Mouse (Mus musculus): ENCODE results near the gene Oscp1.

Oscp1 gene

DNA sequence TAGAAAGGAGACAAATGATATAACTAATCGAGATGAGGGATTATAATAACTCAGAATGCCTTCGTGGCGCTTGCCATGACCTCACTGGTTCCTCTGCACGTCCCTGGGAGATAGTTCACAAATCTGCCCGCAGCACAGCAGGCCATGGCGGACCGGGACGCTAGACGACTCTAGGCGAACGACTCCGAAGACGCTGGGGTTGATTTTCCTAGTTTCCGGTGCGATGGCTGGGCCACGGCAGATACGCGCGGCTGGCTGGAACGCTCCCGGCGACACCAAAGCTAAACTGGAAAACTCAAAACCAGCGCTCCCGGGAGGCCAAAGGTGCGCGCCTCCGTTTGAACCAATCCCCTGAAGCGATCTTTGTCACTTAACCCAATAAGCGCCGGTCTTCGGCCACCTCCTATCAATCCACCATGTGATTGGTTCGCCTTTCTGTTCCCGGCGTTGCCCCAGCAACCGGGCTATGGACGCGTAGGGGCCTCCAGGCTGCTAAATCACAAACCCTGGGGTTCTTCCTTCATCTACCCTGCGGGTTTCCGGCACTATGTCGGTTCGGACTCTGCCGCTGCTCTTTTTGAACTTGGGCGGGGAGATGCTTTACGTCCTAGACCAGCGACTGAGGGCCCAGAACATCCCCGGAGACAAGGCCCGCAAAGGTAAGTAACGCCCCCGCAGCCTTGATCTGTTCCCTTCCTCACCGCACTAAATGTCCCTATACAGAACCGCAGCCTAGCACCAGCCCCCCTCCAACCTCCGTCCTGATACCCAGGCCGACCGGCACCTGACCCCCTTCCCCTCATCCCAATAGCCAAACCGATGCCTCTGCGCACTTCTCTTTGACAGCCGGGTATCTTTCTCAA is at the start of gene Oscp1:
Gene Oscp1, plus strand, starts transcription at position 432 of the 863 bp plus-strand sequence.
- DNase-seq (ENCODE audit: low read depth, low spot score), result peak; percentile 90

DNA sequence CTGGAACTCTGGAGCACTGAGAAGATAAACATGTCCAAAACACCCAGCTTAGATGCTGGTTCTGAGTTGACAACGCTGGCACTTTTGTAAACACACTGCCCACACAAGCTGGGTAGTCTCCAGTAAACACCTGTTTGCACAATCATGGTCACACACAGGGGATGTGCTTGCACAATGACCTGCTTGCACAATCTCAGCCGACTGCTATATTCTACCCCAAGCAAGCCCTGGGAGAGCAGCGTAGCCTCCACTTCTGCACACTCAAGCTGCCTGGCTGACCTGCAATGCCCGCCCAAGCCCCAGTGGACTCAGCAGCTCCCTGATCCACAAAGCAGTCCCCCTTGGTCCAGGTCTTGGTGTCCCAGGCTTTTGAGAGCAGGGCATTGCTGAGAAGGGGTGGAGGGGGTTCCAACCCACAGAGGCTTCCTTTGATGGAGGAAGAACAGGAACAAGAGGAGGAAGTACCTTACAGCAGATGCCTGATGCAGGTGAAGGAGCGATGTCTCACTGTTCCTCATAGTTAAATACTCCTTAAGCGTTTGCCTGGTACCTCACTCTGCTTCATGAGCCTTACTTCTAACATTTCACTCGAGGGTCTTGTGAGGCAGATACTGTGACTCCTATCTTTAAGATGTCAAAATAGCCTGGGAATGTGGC is 40.6 kb upstream of the Oscp1 start:
- no peak for DNase-seq (ENCODE audit: low read depth, low spot score)

DNA sequence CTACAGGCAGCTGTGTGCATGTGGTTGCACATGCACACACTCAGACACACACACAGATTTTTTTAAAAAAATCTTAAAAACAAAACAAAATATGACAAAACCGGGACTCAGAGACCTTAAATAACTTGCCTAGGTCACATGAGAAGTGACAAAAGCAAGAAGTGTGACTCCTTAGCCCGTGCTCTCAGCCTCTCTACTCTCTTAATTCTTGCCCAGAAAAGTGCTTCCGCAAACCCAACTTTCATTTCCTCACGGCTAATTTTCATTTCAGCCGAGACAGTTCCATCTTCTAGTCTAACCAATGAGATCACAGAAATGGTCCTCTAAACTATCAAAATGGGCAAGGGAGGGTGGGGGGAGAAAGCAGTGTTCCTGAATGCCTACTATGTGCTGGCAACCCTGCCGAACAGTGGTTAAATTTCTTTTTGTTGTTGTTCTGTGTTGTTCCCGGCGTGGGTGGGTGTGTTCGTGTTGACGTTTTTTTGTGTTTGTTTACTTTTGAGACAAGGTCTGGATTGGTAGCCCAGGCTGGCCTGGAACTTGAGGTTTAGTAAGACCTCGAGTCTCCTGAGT is 39.3 kb upstream of the Oscp1 start:
- no peak for DNase-seq (ENCODE audit: low read depth, low spot score)

DNA sequence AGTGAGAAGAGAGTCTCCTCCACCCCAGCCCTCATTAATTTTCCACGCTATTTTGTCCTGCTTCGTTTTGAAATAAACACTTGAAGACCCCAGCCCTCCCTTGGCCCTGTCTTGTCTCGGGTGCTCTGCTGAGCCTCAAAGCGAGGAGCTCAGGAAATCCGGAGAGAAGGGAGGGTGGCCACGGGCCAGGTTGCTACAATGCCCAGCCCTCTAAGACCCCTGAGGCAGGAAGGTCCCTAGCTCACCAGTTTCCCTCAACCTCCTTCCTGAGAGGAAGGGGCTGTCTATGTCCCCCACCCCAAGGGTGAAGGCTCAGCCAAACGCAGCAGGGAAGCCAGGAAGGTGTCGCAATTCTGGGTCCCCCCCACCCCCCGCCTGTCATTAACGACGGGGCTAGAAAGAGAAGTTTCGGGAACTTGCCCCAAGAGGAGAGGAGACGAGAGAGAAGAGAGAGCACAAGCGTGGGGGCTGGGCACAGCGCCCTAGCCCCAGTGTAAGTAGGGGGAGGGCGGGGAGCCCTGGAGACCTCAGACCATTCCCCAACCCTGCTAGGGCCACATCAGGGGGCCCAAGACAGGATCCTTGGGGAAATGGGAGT is 34.0 kb upstream of the Oscp1 start, which contains the start of gene Csf3r:
Gene Csf3r, plus strand, starts transcription at position 248 of the 598 bp plus-strand sequence.
- no peak for DNase-seq (ENCODE audit: low read depth, low spot score)

DNA sequence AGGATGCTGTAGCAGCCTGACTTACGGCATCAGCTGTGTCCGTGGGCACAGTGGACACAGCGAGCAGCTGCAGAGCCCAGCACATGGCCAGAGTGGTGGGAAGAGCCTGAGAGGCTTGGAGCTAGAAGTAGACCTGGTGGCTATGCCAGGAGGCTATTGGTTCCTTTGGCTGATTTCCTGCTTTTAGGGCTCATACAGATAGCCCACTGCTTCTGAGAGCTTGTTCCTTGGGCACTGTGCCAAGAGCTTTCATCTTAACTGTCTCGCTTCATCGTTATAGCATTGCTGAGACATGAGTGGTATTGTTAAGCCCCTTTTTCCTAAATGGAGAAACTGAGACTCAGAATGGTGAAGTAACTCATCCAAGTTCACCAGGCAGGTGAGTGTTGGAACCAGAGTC is 32.6 kb upstream of the Oscp1 start:
- no peak for DNase-seq (ENCODE audit: low read depth, low spot score)

DNA sequence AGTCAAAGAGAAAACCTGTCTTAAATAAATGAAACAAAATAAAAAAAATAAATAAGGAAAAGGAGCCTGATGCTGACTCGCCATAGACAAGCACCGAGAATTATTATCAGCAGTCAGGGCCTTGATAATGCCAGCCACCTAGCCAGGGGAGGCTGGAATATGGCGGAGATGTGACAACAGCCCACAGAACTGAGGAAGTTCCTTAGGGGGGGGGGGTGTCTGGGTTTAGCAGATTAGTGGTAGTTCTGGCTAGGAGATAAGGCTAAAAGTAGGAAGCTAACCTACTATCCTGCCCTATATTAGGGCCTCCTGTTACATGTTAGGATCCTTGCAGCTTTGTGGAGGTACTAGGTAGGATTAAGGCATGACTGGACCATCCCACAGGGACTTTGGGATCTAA is 30.4 kb upstream of the Oscp1 start:
- no peak for DNase-seq (ENCODE audit: low read depth, low spot score)

DNA sequence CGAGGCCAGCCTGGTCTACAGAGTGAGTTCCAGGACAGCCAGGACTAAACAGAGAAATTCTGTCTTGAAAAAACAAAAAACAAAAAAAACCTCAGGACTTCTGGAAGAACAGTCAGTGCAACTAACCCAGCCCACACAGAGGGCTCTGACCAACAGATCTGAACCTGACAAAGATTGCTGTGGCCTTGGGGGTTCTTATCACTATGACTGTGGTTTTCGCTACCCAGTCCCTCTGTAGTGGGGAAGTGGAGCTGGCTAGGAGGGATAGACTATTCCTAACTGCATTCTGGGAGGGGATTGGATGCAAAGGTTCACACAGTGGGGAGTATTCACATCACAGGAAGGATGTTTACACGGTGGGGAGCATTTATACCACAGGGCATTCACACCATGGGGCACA is 29.3 kb upstream of the Oscp1 start:
- DNase-seq (ENCODE audit: low read depth, low spot score), result no peak

DNA sequence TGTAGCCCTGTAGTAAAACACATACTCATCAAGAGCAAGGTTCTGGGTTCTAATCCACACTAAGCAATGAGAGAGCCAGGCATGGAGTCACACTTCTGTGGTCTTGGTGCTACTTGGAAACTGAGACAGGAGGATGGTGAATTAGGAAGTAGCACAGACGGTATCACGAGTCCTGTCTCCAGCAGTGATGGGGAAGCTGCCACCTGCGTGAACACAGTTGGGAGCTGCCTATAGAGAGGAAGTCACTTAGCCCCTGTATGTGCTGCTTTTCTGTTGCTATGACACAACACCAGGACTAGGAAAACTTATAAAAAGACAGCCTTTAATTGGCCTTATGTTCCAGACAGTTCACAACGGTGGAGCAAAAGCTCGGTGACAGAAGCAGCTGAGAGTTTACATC is 27.7 kb upstream of the Oscp1 start:
- DNase-seq (ENCODE audit: low read depth, low spot score), result no peak

DNA sequence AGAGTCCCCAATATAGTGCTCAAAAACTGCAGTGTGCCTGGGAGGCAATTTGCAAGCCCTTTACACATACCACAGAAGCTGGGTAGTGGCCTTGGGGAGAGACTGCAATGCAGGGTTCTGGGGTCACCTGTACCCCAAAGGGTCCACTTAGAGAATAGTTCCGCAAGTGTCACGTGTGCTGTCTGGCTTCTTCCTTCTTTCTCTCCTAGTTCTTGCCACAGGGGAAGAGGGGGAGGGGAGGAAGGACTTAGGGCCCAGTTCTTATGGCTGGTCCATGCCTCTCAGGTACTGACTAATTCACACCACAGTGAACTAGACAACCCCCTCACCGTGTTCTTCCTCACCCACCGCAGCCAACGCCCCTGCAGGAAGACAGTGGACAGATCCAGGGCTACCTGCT is 23.0 kb upstream of the Oscp1 start:
- DNase-seq (ENCODE audit: low read depth, low spot score), result no peak

DNA sequence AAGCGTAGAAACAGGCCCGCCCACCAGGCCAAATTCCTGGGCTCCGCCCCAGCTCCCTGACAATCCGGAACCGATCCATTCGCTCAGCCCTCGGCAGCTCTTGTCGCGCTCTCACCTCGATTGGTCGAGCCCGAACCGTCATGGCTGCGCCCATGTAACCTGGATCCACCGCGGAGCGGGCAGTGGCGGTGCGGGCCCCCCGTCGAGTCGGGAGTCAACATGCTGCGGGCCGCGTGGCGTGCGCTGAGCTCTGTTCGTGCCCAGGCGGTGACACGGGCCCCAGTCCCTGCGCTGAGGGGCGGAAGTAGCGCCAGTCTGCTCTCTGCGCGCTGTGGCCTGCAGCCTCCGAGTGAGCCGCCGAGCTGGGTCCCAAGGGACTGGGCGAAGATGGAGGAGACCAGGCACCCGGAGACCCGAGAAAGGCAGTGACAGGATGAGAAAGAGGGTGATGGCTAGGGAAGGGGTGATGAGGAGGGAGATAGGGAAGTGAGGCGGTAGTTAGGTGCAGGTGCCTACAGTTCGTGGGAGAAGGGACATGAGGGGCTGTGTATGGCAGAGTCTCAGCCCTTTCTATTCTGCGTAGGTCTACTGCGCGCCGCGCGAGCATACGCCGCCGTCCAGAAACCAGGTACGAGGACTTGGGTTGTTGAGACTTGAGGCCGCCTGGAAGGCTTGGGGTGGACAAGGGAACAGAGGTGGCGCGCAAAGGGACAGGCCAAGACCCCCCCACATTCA is 11.3 kb upstream of the Oscp1 start, which contains the start of gene Mrps15:
Gene Mrps15, plus strand, starts transcription at position 75 of the 735 bp plus-strand sequence.
- DNase-seq (ENCODE audit: low read depth, low spot score), result peak; percentile 80

DNA sequence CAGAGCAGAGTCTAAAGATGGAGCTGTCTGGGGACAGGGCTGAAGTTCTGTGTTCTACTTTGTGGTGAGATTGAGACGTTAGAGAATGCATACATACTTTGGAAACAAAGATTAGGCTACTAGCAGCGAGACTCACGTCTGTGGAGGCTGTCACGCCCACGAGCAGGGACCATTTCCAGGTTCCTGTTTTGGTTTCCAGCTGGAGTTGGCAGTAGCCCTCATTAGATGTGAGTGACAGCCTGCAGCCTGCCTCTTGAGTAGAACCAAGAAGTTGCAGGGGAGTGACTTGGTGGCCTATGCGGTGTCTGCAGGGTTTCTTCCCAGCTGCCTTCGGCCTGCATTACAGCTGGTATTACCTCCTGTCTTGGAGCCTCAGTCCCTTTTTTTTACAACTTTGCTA is 6.7 kb upstream of the Oscp1 start:
- DNase-seq (ENCODE audit: low read depth, low spot score), result no peak

DNA sequence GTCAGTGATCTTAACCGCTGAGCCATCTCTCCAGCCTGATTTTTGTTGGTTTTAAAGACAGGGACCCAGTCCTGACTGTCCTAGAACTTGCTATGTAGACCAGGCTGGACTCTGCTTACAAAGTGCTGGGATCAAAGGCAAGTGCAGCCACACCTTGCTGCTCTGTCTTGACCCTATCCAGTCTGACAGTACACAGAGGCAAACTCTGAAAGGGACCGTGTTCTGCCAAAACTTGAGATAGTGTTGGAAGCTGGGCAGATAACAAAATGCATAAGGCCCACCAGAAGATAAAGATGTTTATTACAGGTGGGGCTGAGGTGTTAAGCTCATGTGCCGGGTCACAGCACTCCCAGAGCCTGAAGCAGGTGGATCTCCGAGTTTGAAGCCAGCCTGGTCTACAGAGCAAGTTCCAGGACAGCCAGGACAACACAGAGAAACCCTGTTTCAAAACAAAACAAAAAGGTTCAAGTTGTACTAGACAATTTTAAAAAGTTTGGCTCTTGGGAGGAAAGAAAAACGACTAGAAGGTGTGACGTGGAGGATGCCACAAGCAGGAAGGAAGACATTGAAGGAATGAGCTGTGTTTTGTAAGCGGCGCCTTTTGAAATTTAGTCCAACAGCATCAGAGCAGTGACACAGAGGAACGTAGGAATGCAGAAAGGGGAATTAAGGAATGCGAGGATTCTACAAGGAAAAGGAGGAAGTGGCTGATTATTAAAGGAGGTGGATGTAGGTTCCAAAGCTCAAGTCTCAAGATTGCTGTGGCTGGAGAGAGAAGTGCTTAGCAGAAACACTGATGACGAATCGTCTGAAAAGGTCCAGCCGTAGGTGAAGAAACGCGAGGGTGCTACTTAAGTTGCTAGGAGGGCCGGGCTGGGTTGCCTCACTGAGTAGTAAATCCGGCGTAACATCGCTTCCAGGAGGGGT is 895 bp upstream of the Oscp1 start:
- peak; percentile 11 for DNase-seq (ENCODE audit: low read depth, low spot score)

DNA sequence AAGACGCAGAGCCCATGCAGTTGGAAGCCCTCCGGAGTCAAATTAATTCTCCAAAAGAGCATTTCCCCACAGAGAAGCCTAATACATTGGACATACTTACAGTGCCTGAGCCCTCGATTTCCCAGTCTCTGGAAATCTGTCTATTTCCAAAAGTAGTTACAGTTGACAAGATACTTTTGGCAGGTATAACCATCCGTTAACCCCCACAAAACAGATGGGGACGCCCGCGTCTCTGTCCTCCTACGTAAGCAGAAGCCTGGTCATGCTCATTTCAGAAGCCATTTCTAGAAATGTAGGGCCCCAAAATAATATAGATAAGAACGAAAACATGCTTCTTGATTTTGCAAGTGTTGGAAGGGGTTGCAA is 615 bp downstream of the Oscp1 start:
- no peak for DNase-seq (ENCODE audit: low read depth, low spot score)

DNA sequence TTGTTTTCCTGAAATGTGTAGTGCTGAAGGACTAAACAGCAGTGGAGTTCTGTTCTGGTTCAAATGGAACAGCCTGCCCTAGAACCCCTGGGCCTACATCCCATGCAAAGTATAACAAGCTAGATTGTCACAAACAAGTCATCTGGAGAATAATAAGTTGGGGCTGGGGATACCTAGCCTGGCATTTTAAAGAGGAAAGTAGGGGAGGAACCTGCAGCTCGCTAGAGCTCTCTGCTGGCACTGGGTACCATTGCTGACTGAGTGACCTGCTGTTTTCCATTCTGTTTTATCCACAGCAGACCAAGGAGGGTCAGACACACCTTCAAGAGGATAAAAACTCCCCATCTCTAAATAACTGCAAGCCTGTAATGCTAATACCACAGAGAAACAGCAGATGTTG is 4.5 kb downstream of the Oscp1 start:
- no peak for DNase-seq (ENCODE audit: low read depth, low spot score)

DNA sequence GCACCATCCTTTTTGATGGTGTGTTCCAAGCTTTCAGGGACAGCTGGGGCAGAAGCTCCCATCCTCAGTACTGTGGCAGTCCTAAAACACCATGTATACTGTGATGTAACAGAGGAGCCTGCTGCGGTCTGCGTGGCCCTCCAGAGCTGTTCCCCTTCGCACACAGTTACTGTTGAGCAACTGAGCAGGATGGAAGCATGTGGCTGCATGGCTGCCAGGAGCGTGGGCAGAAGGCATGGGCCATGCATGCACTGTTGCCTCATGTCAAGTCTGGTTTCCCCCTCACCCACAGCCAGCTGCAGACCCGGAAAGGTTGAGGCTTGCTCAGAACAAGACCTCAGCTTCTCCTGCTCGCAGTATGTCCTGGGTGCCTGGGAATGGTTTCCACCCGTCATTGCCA is 6.9 kb downstream of the Oscp1 start:
- no peak for DNase-seq (ENCODE audit: low read depth, low spot score)

DNA sequence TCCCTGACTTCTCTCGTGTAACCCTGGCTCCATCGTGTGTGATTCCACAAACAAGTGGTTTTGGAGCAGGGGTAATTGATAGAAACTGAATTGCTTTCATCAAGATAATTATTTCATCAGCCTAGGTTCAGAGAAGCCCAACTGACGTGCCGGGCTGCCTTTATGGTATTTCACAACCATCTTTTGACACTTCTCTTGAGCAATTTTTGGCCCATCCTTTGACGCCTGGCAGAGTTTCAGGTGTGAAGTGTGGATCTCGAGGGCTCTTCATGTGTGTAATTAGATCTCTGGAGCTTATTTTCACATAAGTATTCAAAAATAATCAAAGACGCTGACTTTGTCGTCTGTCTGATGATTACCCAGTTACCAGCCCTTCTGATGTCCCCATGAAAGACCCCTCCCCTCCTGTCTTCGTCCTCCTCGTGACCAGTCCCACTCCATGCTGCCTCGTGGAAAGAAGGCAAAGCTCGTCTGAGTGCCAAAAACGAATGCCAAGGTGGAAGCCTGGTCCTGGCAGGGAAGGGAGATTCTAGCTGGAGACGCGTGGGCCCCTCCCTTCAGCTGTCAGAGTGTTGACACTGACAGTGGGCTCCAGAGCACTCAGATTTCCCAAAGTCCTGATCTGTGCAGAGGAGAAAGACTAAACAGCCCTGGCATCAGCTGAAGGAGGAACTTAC is 9.2 kb downstream of the Oscp1 start:
- no peak for DNase-seq (ENCODE audit: low read depth, low spot score)

DNA sequence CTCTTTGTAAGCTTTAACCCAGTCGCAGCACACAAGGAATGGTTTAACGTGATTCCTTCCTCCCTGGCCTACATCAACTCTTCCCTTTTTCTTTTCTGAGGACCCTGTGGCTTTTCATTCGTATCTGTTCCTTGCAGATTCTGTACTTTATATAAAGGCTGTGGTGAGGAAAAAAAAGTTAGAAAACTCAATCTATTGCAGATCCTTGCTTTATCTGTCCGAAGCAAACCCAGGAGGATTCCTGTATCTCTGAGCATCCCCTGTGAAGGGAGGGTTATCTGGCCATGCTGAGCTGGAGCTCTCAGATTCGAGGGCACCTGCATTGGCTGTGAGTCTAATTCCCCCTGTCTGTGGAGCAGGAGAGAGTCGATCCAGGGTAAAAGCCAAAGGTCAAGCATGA is 10.5 kb downstream of the Oscp1 start:
- no peak for DNase-seq (ENCODE audit: low read depth, low spot score)

DNA sequence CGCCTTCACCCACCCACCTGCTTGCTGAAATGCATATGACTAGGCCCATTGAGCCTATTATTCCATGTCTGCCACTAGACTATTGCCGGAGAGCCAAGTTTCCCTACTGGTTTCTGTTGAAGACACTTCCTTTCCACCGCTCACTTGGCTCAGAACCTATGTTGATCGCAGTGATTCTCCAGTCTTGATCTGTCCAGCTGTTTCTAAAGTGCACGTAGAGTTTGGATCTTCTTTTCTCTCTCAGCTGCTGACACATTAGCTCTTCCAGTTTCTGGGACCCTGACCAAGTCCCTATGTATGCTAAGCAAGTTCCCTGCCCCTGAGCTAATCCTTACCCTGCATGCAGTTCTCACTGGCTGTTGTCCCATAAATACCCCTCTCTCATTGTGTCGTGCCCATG is 19.5 kb downstream of the Oscp1 start:
- DNase-seq (ENCODE audit: low read depth, low spot score), result no peak

DNA sequence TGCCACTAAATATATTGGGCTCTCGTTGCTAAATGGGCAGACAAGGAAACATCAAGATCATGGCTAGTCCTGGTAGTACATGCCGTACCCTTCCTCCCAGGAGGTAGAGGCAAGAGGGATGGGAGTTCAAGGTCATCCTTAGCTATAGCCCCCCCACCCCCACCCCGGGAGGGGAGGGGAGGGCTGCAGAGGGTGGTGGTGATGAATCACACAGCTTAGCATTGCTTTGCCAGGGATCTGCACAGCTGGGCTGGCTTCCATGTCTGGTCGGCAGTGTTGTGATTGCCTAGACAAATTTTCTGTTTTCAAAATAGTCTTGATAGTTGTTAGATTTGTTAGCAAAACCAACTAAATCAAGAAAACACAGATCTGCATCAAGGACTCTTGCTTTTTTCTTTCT is 20.9 kb downstream of the Oscp1 start:
- DNase-seq (ENCODE audit: low read depth, low spot score), result no peak

DNA sequence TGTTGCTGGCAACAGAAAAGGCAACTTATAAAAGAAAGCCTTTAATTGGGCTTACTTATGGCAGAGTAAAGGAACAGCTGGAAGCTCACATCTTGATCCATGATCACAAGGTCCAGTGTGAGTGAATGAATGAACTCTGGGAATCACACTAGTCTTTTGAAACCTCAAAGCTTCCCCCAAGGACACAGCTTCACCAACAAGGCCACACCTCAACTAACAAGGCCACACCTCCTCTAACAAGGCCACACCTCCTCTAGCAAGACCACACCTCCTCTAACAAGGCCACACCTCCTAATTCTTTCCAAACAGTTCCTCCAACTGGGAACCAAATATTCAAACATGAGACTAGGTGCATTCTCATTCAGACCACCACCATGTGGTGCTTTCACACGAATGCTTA is 23.2 kb downstream of the Oscp1 start:
- DNase-seq (ENCODE audit: low read depth, low spot score), result no peak
